23 mouse cellular contexts compared by ENCODE assay signal in the genomic region with DNA sequence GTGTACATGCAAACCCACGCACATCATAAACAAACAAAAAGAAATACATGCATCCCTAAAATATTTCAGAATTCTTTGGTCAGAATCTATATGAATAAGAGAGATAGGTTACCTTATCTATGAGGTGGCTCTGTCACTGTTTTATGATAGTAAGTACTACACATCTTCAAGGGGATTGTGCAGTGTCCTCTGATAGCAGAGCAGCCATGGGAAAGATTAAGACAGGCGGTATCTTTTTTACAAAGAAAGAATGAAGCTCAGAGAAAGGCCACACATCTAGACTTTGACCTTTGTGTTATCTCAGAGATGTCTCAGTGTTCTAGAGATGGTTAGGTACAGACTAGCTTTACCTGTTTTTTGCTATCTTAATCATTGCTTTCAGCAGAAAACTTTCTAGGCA. TPM values are rescaled to one million over a fixed set of nuclear protein-coding genes. Genes with fewer than 3 reads are reported as not detected.
"Had no signal": no experiment of that assay in that cellular context is flagged by ENCODE, and none has a peak within 500 bp of the region (broad histone marks: within the 10 kb centered on the region; RNA-seq: fewer than 3 reads in every experiment).

No protein-coding gene starts in this region.

- H3K4me3 ChIP-seq: lung, embryonic 15.5 days; megakaryocyte, embryonic 14.5 days; midbrain, embryonic 13.5 days; midbrain, embryonic 15.5 days; neural tube, embryonic 12.5 days; stomach, embryonic 15.5 days had no signal

- H3K9me3 ChIP-seq: lung, embryonic 15.5 days; megakaryocyte, embryonic 14.5 days; midbrain, embryonic 13.5 days; midbrain, embryonic 15.5 days; neural tube, embryonic 12.5 days; stomach, embryonic 15.5 days had no signal

- DNase-seq: lung, adult 2 months; lung, postnatal 14 days; lung, postnatal 36 days; right cerebral cortex, postnatal 14 days; thymus, adult 2 months; thymus, postnatal 25 days; thymus, postnatal 4 days had no signal

- H3K27ac ChIP-seq: lung, embryonic 15.5 days; macrophage; midbrain, embryonic 13.5 days; midbrain, embryonic 15.5 days; neural tube, embryonic 12.5 days; stomach, embryonic 15.5 days; stomach, postnatal 0 days had no signal

- H3K36me3 ChIP-seq: stomach, embryonic 15.5 days had no signal

- ATAC-seq: lung, postnatal 0 days; midbrain, embryonic 13.5 days; midbrain, embryonic 15.5 days had no signal

- H3K4me1 ChIP-seq: lung, embryonic 15.5 days; midbrain, embryonic 13.5 days; midbrain, embryonic 15.5 days; neural tube, embryonic 12.5 days; stomach, embryonic 15.5 days had no signal

- H3K27me3 ChIP-seq: lung, embryonic 15.5 days; megakaryocyte, embryonic 14.5 days; midbrain, embryonic 13.5 days; midbrain, embryonic 15.5 days; neural tube, embryonic 12.5 days; stomach, embryonic 15.5 days had no signal

- H3K4me2 ChIP-seq: lung, embryonic 15.5 days; midbrain, embryonic 11.5 days; midbrain, embryonic 13.5 days; midbrain, embryonic 15.5 days; neural tube, embryonic 12.5 days; stomach, embryonic 15.5 days had no signal

- H3K9ac ChIP-seq: lung, embryonic 15.5 days; midbrain, embryonic 13.5 days; midbrain, embryonic 15.5 days; neural tube, embryonic 12.5 days; stomach, embryonic 15.5 days had no signal

RNA-seq across cellular contexts. Expression of a gene that starts 13.9 kb away (rescaled TPM):
- total RNA-seq: midbrain, postnatal 0 days; monocyte, adult 5-6 weeks; neutrophil, adult 5-6 weeks had no signal
- polyA plus RNA-seq: lung, adult 2 months; macrophage; spleen, adult 2 months; testis, adult 2 months; thymus, adult 2 months; urinary bladder, adult 2 months had no signal
